Mouse (Mus musculus) retina, postnatal 7 days (tissue): ENCODE measurements at regions not wholly inside any gene's neighbourhood (a gene's known extent, or its start where the extent isn't known, plus 50 kb on each side); places are given as distances from the start of the nearest gene placed in this dataset.

Source experiments
- DNase-seq: peaks from one replicate; pipeline ENCODE4 v3.0.0-alpha.2; 2012; ENCODE audit warnings: low read depth, low spot score

GRCm38 (mm10) chr13:99781616-99782015 lies 119.3 kb downstream of the Cartpt start:
- no peak for DNase-seq

GRCm38 (mm10) chr13:99780751-99781460 lies 120.0 kb downstream of the Cartpt start:
- no peak for DNase-seq

GRCm38 (mm10) chr13:99778747-99779146 lies 122.1 kb downstream of the Cartpt start:
- no peak for DNase-seq

- DNase-seq, result no peak
These were observed 123.2 kb downstream of the Cartpt start for GRCm38 (mm10) chr13:99777736-99778135.

- no peak for DNase-seq
These were observed 134.9 kb downstream of the Cartpt start for GRCm38 (mm10) chr13:99765965-99766364.

GRCm38 (mm10) chr13:99764764-99765163 lies 136.1 kb downstream of the Cartpt start:
- no peak for DNase-seq

GRCm38 (mm10) chr13:99764097-99764714 lies 136.7 kb downstream of the Cartpt start:
- no peak for DNase-seq

GRCm38 (mm10) chr13:99761843-99762242 lies 139.0 kb downstream of the Cartpt start:
- no peak for DNase-seq

GRCm38 (mm10) chr13:99761423-99761822 lies 139.5 kb downstream of the Cartpt start:
- no peak for DNase-seq

- DNase-seq, result no peak
These were observed 140.2 kb downstream of the Cartpt start for GRCm38 (mm10) chr13:99760646-99761045.

- no peak for DNase-seq
These were observed 141.4 kb downstream of the Cartpt start for GRCm38 (mm10) chr13:99759256-99760044.

GRCm38 (mm10) chr13:99754701-99755100 lies 146.2 kb downstream of the Cartpt start:
- no peak for DNase-seq

GRCm38 (mm10) chr13:99754251-99754652 lies 146.6 kb downstream of the Cartpt start:
- DNase-seq, result no peak

GRCm38 (mm10) chr13:99753526-99753925 lies 147.4 kb downstream of the Cartpt start:
- no peak for DNase-seq

GRCm38 (mm10) chr13:99750729-99751128 lies 150.2 kb downstream of the Cartpt start:
- no peak for DNase-seq

GRCm38 (mm10) chr13:99749342-99749741 lies 151.5 kb downstream of the Cartpt start:
- DNase-seq, result no peak

GRCm38 (mm10) chr13:99748128-99748527 lies 152.8 kb downstream of the Cartpt start:
- no peak for DNase-seq

GRCm38 (mm10) chr13:99745526-99745925 lies 155.4 kb downstream of the Cartpt start:
- DNase-seq, result no peak

GRCm38 (mm10) chr13:99744790-99745120 lies 156.1 kb downstream of the Cartpt start:
- no peak for DNase-seq

- no peak for DNase-seq
These were observed 156.7 kb downstream of the Cartpt start for GRCm38 (mm10) chr13:99743952-99744789.

- no peak for DNase-seq
These were observed 158.4 kb downstream of the Cartpt start for GRCm38 (mm10) chr13:99742507-99742906.

GRCm38 (mm10) chr13:99741981-99742380 lies 158.9 kb downstream of the Cartpt start:
- no peak for DNase-seq
